Mouse (Mus musculus): ENCODE results near the gene 6430531B16Rik. TPM values are rescaled to one million over a fixed set of nuclear protein-coding genes. Genes with fewer than 3 reads are reported as not detected.

The 6430531B16Rik gene
- total RNA-seq (2023) = not detected in 4 replicates

GRCm38 (mm10) chr7:139978278-139978892 is at the start of gene 6430531B16Rik:
TSS of gene 6430531B16Rik (minus strand) at chr7:139978755.

GRCm38 (mm10) chr7:139992406-139992805 is 13.9 kb upstream of the 6430531B16Rik start, which contains the start of gene Adam8:
TSS of gene Adam8 (minus strand) at chr7:139992562.

GRCm38 (mm10) chr7:139943674-139944281 is 34.8 kb downstream of the 6430531B16Rik start, which contains the start of gene Utf1:
TSS of gene Utf1 (plus strand) at chr7:139943789.

Other genes starting within 250 kb of the 6430531B16Rik start
- not detected in 4 replicates for gene Adgra1, start 144.6 kb downstream of the 6430531B16Rik start, total RNA-seq (2023)
- not detected in 4 replicates for gene Kndc1, start 84.1 kb downstream of the 6430531B16Rik start, total RNA-seq (2023)
- 0.63 to 1.3 TPM (median 0.89 TPM) in 4 replicates for gene Utf1, start 35.0 kb downstream of the 6430531B16Rik start, total RNA-seq (2023)
- 1.6 to 4.4 TPM (median 3.1 TPM) in 4 replicates for gene Adam8, start 13.8 kb upstream of the 6430531B16Rik start, total RNA-seq (2023)
- 34.0 to 41.3 TPM (median 38.2 TPM) in 4 replicates for gene Zfp511, start 57.6 kb upstream of the 6430531B16Rik start, total RNA-seq (2023)
- 32.0 to 37.6 TPM (median 35.1 TPM) in 4 replicates for gene Tubgcp2, start 57.9 kb upstream of the 6430531B16Rik start, total RNA-seq (2023)
- not detected in 4 replicates for gene Msx3, start 70.3 kb upstream of the 6430531B16Rik start, total RNA-seq (2023)
- not detected in 4 replicates for gene Caly, start 103.8 kb upstream of the 6430531B16Rik start, total RNA-seq (2023)
- not detected in 4 replicates for gene Prap1, start 114.6 kb upstream of the 6430531B16Rik start, total RNA-seq (2023)
- 1.8 to 5.3 TPM (median 4.0 TPM) in 4 replicates for gene Fuom, start 123.7 kb upstream of the 6430531B16Rik start, total RNA-seq (2023)
- 3.1 to 4.2 TPM (median 3.5 TPM) in 4 replicates for gene Paox, start 137.0 kb upstream of the 6430531B16Rik start, total RNA-seq (2023)
- 22.1 to 27.3 TPM (median 23.2 TPM) in 4 replicates for gene Echs1, start 137.7 kb upstream of the 6430531B16Rik start, total RNA-seq (2023)
- 11.6 to 23.1 TPM (median 20.5 TPM) in 4 replicates for gene Mtg1, start 158.8 kb upstream of the 6430531B16Rik start, total RNA-seq (2023)
- not detected in 4 replicates for gene Sprn, start 176.1 kb upstream of the 6430531B16Rik start, total RNA-seq (2023)
- gene Olfr522, start 186.0 kb upstream of the 6430531B16Rik start, total RNA-seq (2023) = not detected in 4 replicates
- not detected in 4 replicates for gene Olfr523, start 194.5 kb upstream of the 6430531B16Rik start, total RNA-seq (2023)
- not detected in 4 replicates for gene Olfr524, start 227.2 kb upstream of the 6430531B16Rik start, total RNA-seq (2023)
- gene Cd163l1, start 239.5 kb upstream of the 6430531B16Rik start, total RNA-seq (2023) = not detected in 4 replicates